Mouse (Mus musculus) right cerebral cortex, postnatal 36 days (tissue): ENCODE data around the gene Ldlrad3.

Experiments used
- DNase-seq, 2 experiments: peaks; one replicate each; pipeline ENCODE4 v3.0.0; 2022; ENCODE audit warnings: low spot score in 2 of 2, mixed read lengths in 1 of 2

Ldlrad3 gene

GRCm38 (mm10) chr2:102073266-102074037 lies 112.7 kb downstream of the Ldlrad3 start:
- DNase-seq, result no peak

- no peak for DNase-seq
Observed at GRCm38 (mm10) chr2:102072859-102073258, 113.3 kb downstream of the Ldlrad3 start.

- DNase-seq, result no peak
Observed at GRCm38 (mm10) chr2:102071022-102071717, 115.0 kb downstream of the Ldlrad3 start.

GRCm38 (mm10) chr2:102064826-102065441 lies 121.3 kb downstream of the Ldlrad3 start:
- no peak for DNase-seq

- DNase-seq, result no peak
Observed at GRCm38 (mm10) chr2:102063906-102064505, 122.2 kb downstream of the Ldlrad3 start.

GRCm38 (mm10) chr2:102062861-102063468 lies 123.2 kb downstream of the Ldlrad3 start:
- no peak for DNase-seq

GRCm38 (mm10) chr2:102061921-102062320 lies 124.3 kb downstream of the Ldlrad3 start:
- no peak for DNase-seq

- no peak for DNase-seq
Observed at GRCm38 (mm10) chr2:102057746-102058145, 128.4 kb downstream of the Ldlrad3 start.

GRCm38 (mm10) chr2:102057029-102057685 lies 129.0 kb downstream of the Ldlrad3 start:
- DNase-seq, result peak; percentile 29 to 50

GRCm38 (mm10) chr2:102056144-102056543 lies 130.0 kb downstream of the Ldlrad3 start:
- DNase-seq, result no peak

- DNase-seq, result peak; percentile 71 to 82
Observed at GRCm38 (mm10) chr2:102052951-102053660, 133.1 kb downstream of the Ldlrad3 start.

GRCm38 (mm10) chr2:102052353-102052752 lies 133.8 kb downstream of the Ldlrad3 start:
- no peak for DNase-seq

GRCm38 (mm10) chr2:102049866-102050550 lies 136.2 kb downstream of the Ldlrad3 start:
- DNase-seq, result no peak

- DNase-seq, result no peak
Observed at GRCm38 (mm10) chr2:102048296-102049175, 137.6 kb downstream of the Ldlrad3 start.

- DNase-seq, result no peak
Observed at GRCm38 (mm10) chr2:102046481-102046880, 139.7 kb downstream of the Ldlrad3 start.

- no peak for DNase-seq
Observed at GRCm38 (mm10) chr2:102040456-102040855, 145.7 kb downstream of the Ldlrad3 start.

GRCm38 (mm10) chr2:102040011-102040410 lies 146.2 kb downstream of the Ldlrad3 start:
- no peak for DNase-seq

GRCm38 (mm10) chr2:102038895-102039667 lies 147.1 kb downstream of the Ldlrad3 start:
- no peak for DNase-seq
